Mouse (Mus musculus) brain, adult 10 weeks (tissue): Measurements from ENCODE around the gene Cyp2j8. TPM values are rescaled to one million over a fixed set of nuclear protein-coding genes. Genes with fewer than 3 reads are reported as not detected.

Source experiments
- polyA plus RNA-seq: library from polyadenylated mRNA; stranded (reverse); fragments of 350-450 nt; fragmentation: Illumina TruSeq; extraction: RNeasy Lipid Tissue Mini Kit (QIAGEN cat#74804); gene quantifications from one replicate; pipeline ENCODE4 v1.2.3, GENCODE M21; 2015; ENCODE audit warnings: low read depth, low replicate concordance

Cyp2j8 gene
- not detected for polyA plus RNA-seq

DNA sequence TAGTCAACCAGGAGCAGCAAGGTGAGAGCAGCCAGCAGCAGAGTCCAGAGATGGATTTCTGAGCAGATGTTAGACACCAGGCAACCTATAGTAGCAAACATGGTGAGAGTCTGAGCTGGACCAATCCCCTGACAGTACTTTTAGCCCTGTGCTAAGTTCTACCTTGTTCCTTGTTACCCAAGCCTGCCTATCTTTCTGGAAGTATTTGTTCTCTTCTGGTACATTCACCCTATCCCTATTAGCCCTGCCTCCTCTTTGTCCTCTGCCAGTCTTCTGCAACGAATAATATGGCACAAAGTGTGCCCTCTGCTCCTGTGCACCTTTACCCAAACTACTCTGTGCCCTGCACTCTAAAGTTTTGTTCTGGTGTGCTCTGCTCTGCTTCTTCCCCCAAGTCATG lies at the start of gene Cyp2j8:
Cyp2j8 (minus strand) TSS at position 101 of the 400 bp plus-strand sequence.

GRCm38 (mm10) chr4:96553133-96553819 lies 46.1 kb upstream of the Cyp2j8 start, which contains the start of gene Cyp2j6:
Gene Cyp2j6, minus strand, starts transcription at chr4:96553661.

Other genes starting within 250 kb of the Cyp2j8 start
- gene Cyp2j11, start 158.7 kb downstream of the Cyp2j8 start, polyA plus RNA-seq: not detected
- gene Cyp2j6, start 46.3 kb upstream of the Cyp2j8 start, polyA plus RNA-seq: 22.2 TPM
- 43.4 TPM for gene Cyp2j9, start 84.2 kb upstream of the Cyp2j8 start, polyA plus RNA-seq
- gene Cyp2j5, start 156.8 kb upstream of the Cyp2j8 start, polyA plus RNA-seq: not detected